Mouse (Mus musculus) liver, postnatal 0 days (tissue): ENCODE results near the gene Cks1b. TPM values are rescaled to one million over a fixed set of nuclear protein-coding genes. Genes with fewer than 3 reads are reported as not detected.

Experiments used
- ATAC-seq: fragments of 200-750 bp; cut with Nextera tagmentation; 2 replicates; pipeline ENCODE4 v1.8.0; 2017; ENCODE audit warnings: mild to moderate bottlenecking, moderate library complexity
- DNase-seq: peaks from one replicate; pipeline ENCODE4 v3.0.0-alpha.2; 2016
- H3K27ac ChIP-seq: fragments of 300-500 bp; sonication (generic); 2 replicates; pipeline ENCODE4 v1.5.1; 2014; ENCODE audit warnings: antibody characterized with exemption, moderate library complexity, mild to moderate bottlenecking, low read depth
- H3K27me3 ChIP-seq: fragments of 300-500 bp; sonication (generic); 2 replicates; pipeline ENCODE4 v1.6.1; 2014; ENCODE audit warnings: low read length, control low read depth, mixed read lengths; ENCODE audit not compliant: insufficient read depth
- H3K36me3 ChIP-seq: fragments of 300-500 bp; sonication (generic); replicated peaks from 2 replicates; pipeline ENCODE4 v1.6.1; 2014; ENCODE audit warnings: mild to moderate bottlenecking, control low read depth, low read length, moderate library complexity, mixed read lengths; ENCODE audit not compliant: insufficient read depth
- H3K4me1 ChIP-seq: fragments of 300-500 bp; sonication (generic); 2 replicates; pipeline ENCODE4 v1.6.1; 2014; ENCODE audit warnings: antibody characterized with exemption, mild to moderate bottlenecking, control low read depth; ENCODE audit not compliant: insufficient read depth
- H3K4me2 ChIP-seq: fragments of 300-500 bp; sonication (generic); 2 replicates; pipeline ENCODE4 v1.6.1; 2014; ENCODE audit warnings: low read depth, mild to moderate bottlenecking, low read length, moderate library complexity, mixed read lengths
- H3K4me3 ChIP-seq: fragments of 300-500 bp; sonication (generic); 2 replicates; pipeline ENCODE4 v1.5.1; 2014; ENCODE audit warnings: low read depth, low read length
- H3K9ac ChIP-seq: fragments of 300-500 bp; sonication (generic); replicated peaks from 2 replicates; pipeline ENCODE4 v1.6.1; 2014; ENCODE audit warnings: mild to moderate bottlenecking, moderate library complexity
- H3K9me3 ChIP-seq: fragments of 300-500 bp; sonication (generic); 2 replicates; pipeline ENCODE4 v1.6.1; 2016; ENCODE audit warnings: mild to moderate bottlenecking, control low read depth, low read length, mixed read lengths
- CTCF ChIP-seq: sonication (generic); IDR thresholded peaks from 2 replicates; pipeline ENCODE4 v1.5.1; 2016; ENCODE audit warnings: antibody characterized with exemption, low read depth
- EP300 ChIP-seq: IDR thresholded peaks from 2 replicates; pipeline ENCODE4 v1.6.1; 2016; ENCODE audit warnings: antibody characterized with exemption, low read depth, mild to moderate bottlenecking
- WGBS: fragments of 180-500 bp; shearing (Covaris S2); extraction: QIAGEN DNeasy Blood & Tissue Kit; methylation state at CpG from one replicate; pipeline ENCODE4 v1.1.7; 2014; ENCODE audit not compliant: insufficient replicate concordance; 5-methylcytosine and 5-hydroxymethylcytosine counted together
- polyA plus RNA-seq: library from polyadenylated mRNA; unstranded; fragments of >200 nt; fragmentation: Nextera tagmentation; extraction: Ambion mirVana; gene quantifications from 2 replicates; pipeline ENCODE4 v1.2.1, GENCODE M21; 2015

Cks1b gene
- polyA plus RNA-seq, 1 experiment from 2014 or later, result 141 TPM

DNA sequence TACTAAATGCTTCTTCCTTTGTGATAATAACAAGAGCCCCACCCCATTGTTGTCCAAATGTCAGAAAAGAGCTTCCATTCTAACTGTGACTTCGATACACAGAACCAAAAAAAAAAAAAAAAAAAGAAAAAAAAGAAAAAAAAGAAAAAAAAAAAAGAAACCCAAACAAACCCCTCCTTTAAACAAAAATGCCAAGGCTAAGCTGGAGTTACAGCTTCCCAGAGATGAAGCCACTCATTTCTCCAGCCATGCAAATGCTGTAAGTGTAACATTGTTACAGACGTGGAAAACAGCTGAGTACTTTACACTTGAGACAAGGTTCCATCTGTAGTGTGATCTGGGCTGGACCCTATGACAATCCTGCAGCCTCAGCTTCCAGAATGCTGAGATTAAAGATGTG, 1.1 kb downstream of the Cks1b start:
- Histone ChIP-seq H3K9me3 (no peaks in the 10 kb centered on the region), H3K27me3 (no peaks in the 10 kb centered on the region), H3K4me2 (peak overlapping the region; percentile 96), H3K4me1 (peaks cover 35% of the 10 kb centered on the region), H3K4me3 (peak overlapping the region; percentile 67), H3K27ac (peak overlapping the region; percentile 97; the same call in 1 of the 2 replicates), H3K9ac (peak overlapping the region; percentile 73), H3K36me3 (peaks cover 27% of the 10 kb centered on the region)
- no peak for ATAC-seq
- 16% methylated on average over 2 of the region's 2 CpGs for WGBS
- TF ChIP-seq CTCF (no peak), EP300 (no peak)
- no peak for DNase-seq

DNA sequence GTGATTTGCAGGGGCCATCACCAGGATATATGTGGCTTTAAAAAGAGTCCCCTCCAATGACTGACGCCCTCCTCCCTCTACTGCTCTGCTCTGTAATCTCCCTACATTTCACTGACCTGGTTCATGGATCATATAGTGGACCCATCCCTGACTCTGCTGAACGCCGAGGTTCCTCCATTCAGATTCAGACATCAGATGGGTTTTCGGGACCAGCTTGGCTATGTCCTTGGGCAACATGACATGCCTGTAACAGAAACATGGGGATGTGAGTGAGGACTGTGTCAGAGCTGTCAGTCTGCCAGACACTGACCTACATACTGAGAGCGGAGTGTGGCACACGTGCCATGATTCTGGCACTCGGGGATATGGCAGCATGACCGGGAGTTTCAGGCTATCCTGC, 2.0 kb downstream of the Cks1b start:
- ATAC-seq (no peak), DNase-seq (no peak)
- 97% methylated on average over 8 of the region's 8 CpGs for WGBS
- H3K4me2 ChIP-seq, result peak overlapping the region; percentile 96; the same call in 1 of the 2 replicates
- H3K27me3 ChIP-seq, result no peaks in the 10 kb centered on the region
- H3K4me3 ChIP-seq, result no peak overlapping the region
- H3K9me3 ChIP-seq, result no peaks in the 10 kb centered on the region
- no peak overlapping the region for H3K27ac ChIP-seq
- no peak for TF ChIP-seq CTCF
- TF ChIP-seq EP300, result no peak
- no peak overlapping the region for H3K9ac ChIP-seq
- peaks cover 28% of the 10 kb centered on the region for H3K4me1 ChIP-seq
- peaks cover 27% of the 10 kb centered on the region for H3K36me3 ChIP-seq

DNA sequence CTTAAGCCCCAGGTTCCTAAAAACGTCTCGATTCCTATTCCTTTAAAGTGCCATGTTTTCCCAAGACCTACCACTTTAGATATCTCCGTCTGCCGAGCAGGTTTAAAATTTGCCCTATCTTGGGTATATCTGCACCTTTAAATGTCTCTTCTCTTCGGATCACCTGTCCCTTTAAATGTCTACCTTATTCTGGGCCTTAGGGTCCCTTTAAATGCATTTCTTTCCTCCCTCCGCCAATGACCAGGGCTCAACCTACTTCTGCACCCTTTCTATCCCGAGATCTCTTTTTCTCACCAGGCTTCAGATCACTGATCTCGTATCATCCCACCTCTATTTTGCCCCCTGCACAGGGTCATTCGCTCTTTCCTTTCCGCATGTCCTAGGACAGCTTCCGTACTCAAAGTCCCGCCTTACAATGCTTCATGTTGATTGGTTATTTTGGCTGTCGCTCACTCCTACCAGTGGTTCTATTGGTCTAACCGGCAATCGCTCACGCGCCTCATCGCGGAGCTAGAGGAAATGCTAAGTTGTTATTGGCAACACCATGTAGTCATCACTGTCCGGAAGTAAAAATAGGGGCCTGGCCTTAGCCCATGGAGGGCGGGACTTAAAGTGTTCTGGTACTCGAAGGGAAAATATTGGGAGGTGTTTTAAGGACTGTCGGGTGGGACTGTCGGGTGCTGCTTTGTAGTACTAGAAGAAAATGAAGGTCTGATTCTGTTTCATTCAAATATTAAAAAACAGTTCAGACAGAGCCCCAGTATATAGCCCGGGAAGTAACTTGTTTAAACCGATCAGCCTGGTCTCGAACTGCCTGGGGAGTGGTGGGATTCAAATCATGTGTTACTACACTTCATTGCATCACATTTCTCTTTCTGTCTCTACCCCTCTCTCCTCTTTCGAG, 6.4 kb downstream of the Cks1b start, which contains the start of gene Flad1:
TSS of gene Flad1 (minus strand) at position 381 of the 904 bp plus-strand sequence.
- Histone ChIP-seq H3K27ac (peak within 1 kb of the TSS; percentile 70), H3K4me3 (peak within 1 kb of the TSS; percentile 63), H3K9ac (peak within 1 kb of the TSS; percentile 46), H3K4me2 (peak within 1 kb of the TSS; percentile 67), H3K9me3 (no peaks in the 10 kb centered on the region), H3K36me3 (peaks cover 36% of the 10 kb centered on the region), H3K4me1 (peaks cover 20% of the 10 kb centered on the region), H3K27me3 (no peaks in the 10 kb centered on the region)
- ATAC-seq, result peak; percentile 98
- WGBS, result 3% methylated on average over 28 of the region's 28 CpGs
- DNase-seq, result peak; percentile 96
- TF ChIP-seq CTCF, result no peak
- peak; percentile 89 for TF ChIP-seq EP300

DNA sequence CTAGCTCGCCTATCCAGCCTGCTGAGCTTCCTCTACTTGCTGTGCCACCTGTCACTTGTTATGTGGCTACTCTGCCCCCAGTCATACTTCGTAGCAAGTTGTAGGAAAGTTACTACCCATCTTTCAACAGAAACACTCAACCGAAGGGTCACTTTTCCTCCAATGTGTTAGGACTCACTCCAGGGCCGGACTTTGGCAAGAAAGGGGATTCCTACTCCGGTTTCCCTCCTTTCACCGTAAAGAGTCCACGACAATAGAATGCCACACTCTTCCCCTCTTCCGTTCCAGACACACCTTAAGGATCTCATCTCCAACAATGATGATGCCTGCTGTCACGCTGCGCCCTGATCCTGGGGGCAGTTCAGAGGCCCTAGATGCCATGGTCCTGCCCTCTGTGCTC, 7.3 kb downstream of the Cks1b start:
- peak overlapping the region; percentile 46 for H3K9ac ChIP-seq
- ATAC-seq (no peak), DNase-seq (no peak)
- TF ChIP-seq EP300, result no peak
- TF ChIP-seq CTCF, result no peak
- peaks cover 18% of the 10 kb centered on the region for H3K4me1 ChIP-seq
- peak overlapping the region; percentile 42 for H3K27ac ChIP-seq
- 69% methylated on average over 10 of the region's 10 CpGs for WGBS
- H3K4me3 ChIP-seq, result peak overlapping the region; percentile 63
- H3K4me2 ChIP-seq, result peak overlapping the region; percentile 67
- H3K27me3 ChIP-seq, result no peaks in the 10 kb centered on the region
- peaks cover 30% of the 10 kb centered on the region for H3K36me3 ChIP-seq
- H3K9me3 ChIP-seq, result no peaks in the 10 kb centered on the region

DNA sequence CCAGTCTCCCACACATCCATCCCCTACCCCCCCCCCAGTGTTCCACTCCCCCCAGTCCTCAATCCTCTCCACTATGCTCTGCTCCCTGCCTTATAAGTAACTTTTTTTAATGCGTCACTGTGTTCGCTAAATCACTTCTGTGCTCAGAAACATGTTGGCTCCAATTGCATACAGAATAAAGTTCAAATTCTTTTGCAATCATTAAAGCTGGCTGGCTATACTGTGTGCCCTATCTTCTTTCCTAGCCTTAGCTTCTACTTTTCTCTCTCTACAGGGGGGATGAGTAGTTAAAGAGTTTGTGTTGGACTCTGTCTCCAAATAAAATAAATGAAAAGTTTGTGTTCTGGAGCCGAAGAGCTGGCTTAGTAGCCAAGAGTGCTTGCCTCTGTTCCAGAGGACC, 8.5 kb downstream of the Cks1b start:
- Histone ChIP-seq H3K36me3 (peaks cover 31% of the 10 kb centered on the region), H3K4me2 (peak overlapping the region; percentile 26; the same call in 1 of the 2 replicates), H3K4me1 (peaks cover 18% of the 10 kb centered on the region), H3K27me3 (no peaks in the 10 kb centered on the region), H3K4me3 (no peak overlapping the region), H3K9ac (no peak overlapping the region), H3K27ac (peak overlapping the region; percentile 66), H3K9me3 (no peaks in the 10 kb centered on the region)
- no peak for TF ChIP-seq EP300
- TF ChIP-seq CTCF, result no peak
- DNase-seq, result no peak
- ATAC-seq, result peak; percentile 8; the same call in 1 of the 2 replicates
- WGBS, result 75% methylated on average over 3 of the region's 3 CpGs

DNA sequence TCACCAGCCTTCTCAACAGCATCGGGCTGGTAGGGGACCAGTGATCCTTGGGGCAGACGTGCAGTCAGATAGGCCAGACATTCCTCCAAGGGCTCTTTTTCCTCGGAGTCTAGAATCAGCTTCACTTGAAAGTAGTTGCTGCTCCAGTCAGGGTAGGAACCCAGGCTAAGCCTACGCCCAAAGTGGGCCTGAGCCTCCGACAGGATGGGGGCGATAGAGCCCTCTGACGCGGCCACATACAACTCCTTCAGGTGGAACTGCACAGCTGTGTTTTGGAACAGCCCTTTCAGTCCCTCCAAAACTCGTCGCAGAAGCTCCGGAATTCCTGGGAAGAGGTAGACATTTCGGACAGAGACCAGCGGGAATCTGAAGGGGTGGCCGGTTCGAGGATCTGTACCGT, 9.7 kb downstream of the Cks1b start:
- DNase-seq (no peak), ATAC-seq (no peak)
- WGBS, result 82% methylated on average over 16 of the region's 16 CpGs
- Histone ChIP-seq H3K36me3 (peaks cover 30% of the 10 kb centered on the region), H3K4me1 (peaks cover 18% of the 10 kb centered on the region), H3K9ac (no peak overlapping the region), H3K9me3 (no peaks in the 10 kb centered on the region), H3K27ac (no peak overlapping the region), H3K4me2 (no peak overlapping the region), H3K4me3 (no peak overlapping the region), H3K27me3 (no peaks in the 10 kb centered on the region)
- TF ChIP-seq CTCF (no peak), EP300 (no peak)
